Mouse (Mus musculus) stomach, embryonic 14.5 days (tissue): ENCODE results near the gene Aoc1. TPM values are rescaled to one million over a fixed set of nuclear protein-coding genes. Genes with fewer than 3 reads are reported as not detected.

Experiments
- ATAC-seq: fragments of 200-750 bp; cut with Nextera tagmentation; 2 replicates; pipeline ENCODE4 v1.8.0; 2017; ENCODE audit warnings: low read depth, moderate TSS enrichment; ENCODE audit not compliant: insufficient number of reproducible peaks, insufficient read depth, low FRiP score
- H3K27ac ChIP-seq: fragments of 300-500 bp; sonication (generic); 2 replicates; pipeline ENCODE4 v1.5.1; 2014; ENCODE audit warnings: mild to moderate bottlenecking, low read length, moderate library complexity, mixed read lengths
- H3K27me3 ChIP-seq: fragments of 300-500 bp; sonication (generic); 2 replicates; pipeline ENCODE4 v1.6.1; 2014; ENCODE audit warnings: low read length, control low read depth, mixed read lengths; ENCODE audit not compliant: control insufficient read depth, insufficient read depth
- H3K36me3 ChIP-seq: fragments of 300-500 bp; sonication (generic); 2 replicates; pipeline ENCODE4 v1.6.1; 2014; ENCODE audit warnings: mild to moderate bottlenecking, control low read depth, low read length, moderate library complexity, mixed read lengths; ENCODE audit not compliant: control insufficient read depth, insufficient read depth
- H3K4me1 ChIP-seq: fragments of 300-500 bp; sonication (generic); 2 replicates; pipeline ENCODE4 v1.6.1; 2014; ENCODE audit warnings: low read length, control low read depth, mixed read lengths; ENCODE audit not compliant: control insufficient read depth, insufficient read depth
- H3K4me2 ChIP-seq: fragments of 300-500 bp; sonication (generic); replicated peaks from 2 replicates; pipeline ENCODE4 v1.6.1; 2014; ENCODE audit warnings: low read depth, low read length, control low read depth
- H3K4me3 ChIP-seq: fragments of 300-500 bp; sonication (generic); 2 replicates; pipeline ENCODE4 v1.5.1; 2014; ENCODE audit warnings: low read depth, low read length, control low read depth
- H3K9ac ChIP-seq: fragments of 300-500 bp; sonication (generic); replicated peaks from 2 replicates; pipeline ENCODE4 v1.6.1; 2014; ENCODE audit warnings: low read depth, mild to moderate bottlenecking, control low read depth, low read length, moderate library complexity, mixed read lengths
- H3K9me3 ChIP-seq: fragments of 300-500 bp; sonication (generic); 2 replicates; pipeline ENCODE4 v1.6.1; 2016; ENCODE audit warnings: low read depth, low read length, control low read depth; ENCODE audit not compliant: control insufficient read depth
- WGBS: fragments of 180-500 bp; shearing (Covaris S2); extraction: QIAGEN DNeasy Blood & Tissue Kit; methylation state at CpG from one replicate; pipeline ENCODE4 v1.1.7; 2014; 5-methylcytosine and 5-hydroxymethylcytosine counted together
- polyA plus RNA-seq: library from polyadenylated mRNA; unstranded; fragments of >200 nt; fragmentation: Nextera tagmentation; extraction: Ambion mirVana; gene quantifications from 2 replicates; pipeline ENCODE4 v1.2.1, GENCODE M21; 2014

Gene Aoc1
- polyA plus RNA-seq, 1 experiment from 2014 or later = not detected

DNA sequence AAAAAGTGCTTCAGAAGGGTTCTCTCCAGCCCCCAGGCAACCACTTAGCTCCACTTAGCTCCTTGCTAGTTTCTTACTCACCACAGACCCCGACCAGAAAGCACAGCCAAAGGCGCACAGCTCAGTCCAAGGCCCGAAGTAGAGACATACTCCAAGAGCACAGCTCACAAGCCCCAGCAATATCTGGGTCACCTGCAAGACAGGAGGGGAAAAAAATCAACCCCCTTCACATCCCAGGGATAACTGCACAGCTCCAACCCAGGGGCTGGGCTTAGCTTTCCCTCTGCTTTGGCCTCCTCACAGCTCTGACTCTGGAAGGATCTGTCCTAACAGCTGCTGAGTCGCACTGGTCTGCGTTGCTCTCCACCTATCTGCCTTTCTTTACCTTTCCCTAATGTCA, 36.5 kb upstream of the Aoc1 start:
- WGBS = 88% methylated on average over 5 of the region's 5 CpGs
- Histone ChIP-seq H3K9ac (no peak overlapping the region), H3K36me3 (peaks cover 42% of the 10 kb centered on the region)

DNA sequence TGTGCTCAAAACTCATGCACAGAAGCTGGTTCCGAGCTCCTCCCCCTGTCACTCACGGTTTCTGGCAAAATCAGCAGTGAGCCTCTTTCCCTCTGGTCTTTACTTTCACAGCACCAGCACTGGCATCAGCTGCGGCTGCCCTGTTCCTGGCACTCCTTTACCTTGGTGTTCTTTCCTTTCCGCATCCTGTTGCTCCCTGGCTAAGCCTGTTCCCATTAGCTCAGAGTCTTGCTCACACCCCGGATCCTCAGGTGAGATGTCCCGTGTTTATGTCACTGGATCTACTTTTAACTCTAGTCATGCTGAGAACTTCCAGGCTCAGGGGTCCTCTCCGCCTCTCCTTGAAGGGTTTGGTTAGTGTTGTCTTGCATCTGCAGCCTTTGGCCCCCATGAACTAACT, 35.2 kb upstream of the Aoc1 start:
- no peak overlapping the region for H3K4me3 ChIP-seq
- H3K27me3 ChIP-seq = no peaks in the 10 kb centered on the region
- ATAC-seq = no peak
- H3K27ac ChIP-seq = no peak overlapping the region
- WGBS = 82% methylated on average over 7 of the region's 7 CpGs
- no peak overlapping the region for H3K4me2 ChIP-seq
- no peaks in the 10 kb centered on the region for H3K9me3 ChIP-seq
- no peak overlapping the region for H3K9ac ChIP-seq
- H3K4me1 ChIP-seq = peaks cover 25% of the 10 kb centered on the region
- peaks cover 43% of the 10 kb centered on the region for H3K36me3 ChIP-seq

More for the DNA sequence above, 36.5 kb upstream of the Aoc1 start:
- Histone ChIP-seq H3K9me3 (no peaks in the 10 kb centered on the region), H3K4me2 (no peak overlapping the region), H3K4me1 (peaks cover 15% of the 10 kb centered on the region), H3K27me3 (no peaks in the 10 kb centered on the region), H3K27ac (no peak overlapping the region), H3K4me3 (no peak overlapping the region)
- no peak for ATAC-seq

DNA sequence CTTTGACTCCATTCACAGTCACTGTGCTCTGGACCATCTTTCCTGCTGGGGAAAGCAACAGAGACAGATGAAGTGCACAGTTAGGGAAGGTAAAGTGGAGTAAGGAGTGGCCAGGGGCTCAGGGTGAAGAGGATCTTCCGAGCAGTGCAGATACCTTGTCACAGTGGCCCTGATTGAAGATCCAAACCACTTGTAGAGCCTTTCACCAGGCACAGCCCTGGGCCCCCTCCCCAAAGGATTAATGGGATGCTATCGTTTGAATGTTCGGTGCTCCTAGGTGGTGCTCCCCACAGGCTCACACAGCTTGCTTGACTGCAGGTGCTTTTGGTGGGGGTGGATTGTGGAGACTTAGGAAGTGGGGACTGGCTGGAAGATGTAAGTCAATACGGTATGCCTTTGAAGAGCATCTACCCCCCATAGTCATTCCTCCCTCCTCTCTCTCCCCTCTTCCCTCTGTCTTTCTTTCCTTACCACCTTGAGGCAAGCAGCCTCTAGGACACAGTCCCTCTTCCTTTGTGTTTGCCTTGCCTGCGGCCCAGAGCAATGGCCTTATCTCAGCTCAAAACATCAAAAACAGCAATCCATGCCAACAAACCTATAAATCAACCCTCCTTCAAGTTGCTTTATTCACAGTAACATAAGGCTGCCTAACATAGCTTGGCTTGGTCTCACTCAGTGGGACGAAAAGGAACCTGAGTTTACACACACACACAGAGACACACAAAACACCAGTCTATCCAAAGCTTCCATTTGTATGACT, 34.2 kb upstream of the Aoc1 start:
- H3K9ac ChIP-seq = 0 out of 2 replicates have a peak overlapping the region, but pooled peaks have one; percentile 3
- H3K27ac ChIP-seq = no peak overlapping the region
- no peak for ATAC-seq
- no peaks in the 10 kb centered on the region for H3K9me3 ChIP-seq
- H3K4me1 ChIP-seq = peaks cover 27% of the 10 kb centered on the region
- 67% methylated on average over 6 of the region's 6 CpGs for WGBS
- no peaks in the 10 kb centered on the region for H3K27me3 ChIP-seq
- peaks cover 47% of the 10 kb centered on the region for H3K36me3 ChIP-seq
- peak overlapping the region; percentile 91 for H3K4me2 ChIP-seq
- no peak overlapping the region for H3K4me3 ChIP-seq

DNA sequence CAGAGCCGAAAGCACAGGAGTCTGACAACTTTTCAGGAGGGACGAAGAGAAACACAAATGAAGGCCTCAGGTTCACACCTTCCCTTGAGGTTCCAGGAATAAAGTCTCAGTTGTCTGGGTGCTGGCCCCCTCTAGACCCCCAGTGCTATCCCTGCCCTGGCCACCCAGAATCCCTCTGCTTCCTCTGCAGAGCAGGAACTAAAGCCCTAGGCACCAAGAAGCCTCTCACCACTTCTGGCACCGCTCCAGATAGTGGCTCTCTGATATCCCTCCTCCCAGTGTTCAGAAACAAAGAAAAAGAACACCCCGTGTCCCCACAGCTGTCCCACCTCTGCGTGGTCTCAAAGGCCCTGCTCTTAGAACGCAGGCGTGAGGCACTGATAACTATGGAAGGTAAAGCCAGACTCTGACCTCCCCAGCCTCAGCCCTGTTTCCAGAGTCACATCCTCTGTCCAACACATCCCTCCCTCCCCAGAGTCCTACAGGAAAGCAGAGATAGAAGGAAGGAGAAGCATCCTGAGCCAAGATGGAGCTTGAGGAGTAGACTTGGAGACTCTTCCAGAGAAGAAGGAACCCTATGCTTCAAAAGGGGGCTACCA, 32.2 kb upstream of the Aoc1 start, which contains the start of gene Tmem176a:
TSS of gene Tmem176a (plus strand) at position 549 of the 599 bp plus-strand sequence.
- Histone ChIP-seq H3K27ac (peak within 1 kb of the TSS; percentile 93), H3K27me3 (no peaks in the 10 kb centered on the region), H3K4me2 (peak within 1 kb of the TSS; percentile 91), H3K36me3 (peaks cover 39% of the 10 kb centered on the region), H3K4me1 (peaks cover 27% of the 10 kb centered on the region), H3K9me3 (no peaks in the 10 kb centered on the region), H3K9ac (peak within 1 kb of the TSS; percentile 67), H3K4me3 (peak within 1 kb of the TSS; percentile 52)
- peak; percentile 29; the same call in 1 of the 2 replicates for ATAC-seq
- WGBS = 4% methylated on average over 7 of the region's 7 CpGs

- Histone ChIP-seq H3K27ac (peak within 1 kb of the TSS; percentile 93), H3K36me3 (peaks cover 37% of the 10 kb centered on the region), H3K27me3 (no peaks in the 10 kb centered on the region), H3K4me1 (peaks cover 27% of the 10 kb centered on the region), H3K4me3 (peak within 1 kb of the TSS; percentile 52), H3K9me3 (no peaks in the 10 kb centered on the region), H3K9ac (peak within 1 kb of the TSS; percentile 67), H3K4me2 (peak within 1 kb of the TSS; percentile 91)
- peak; percentile 91 for ATAC-seq
- 4% methylated on average over 6 of the region's 6 CpGs for WGBS
These were observed 31.6 kb upstream of the Aoc1 start, which contains the start of gene Tmem176b for GRCm38 (mm10) chr6:48840973-48841625. Gene Tmem176b (minus strand): TSS chr6:48841496.

GRCm38 (mm10) chr6:48842111-48842842, 30.4 kb upstream of the Aoc1 start:
- no peak for ATAC-seq
- no peaks in the 10 kb centered on the region for H3K9me3 ChIP-seq

GRCm38 (mm10) chr6:48845086-48845485, 27.6 kb upstream of the Aoc1 start:
- H3K27me3 ChIP-seq = no peaks in the 10 kb centered on the region
- no peak overlapping the region for H3K4me3 ChIP-seq
- no peak for ATAC-seq
- peaks cover 22% of the 10 kb centered on the region; the same call in 1 of the 2 replicates for H3K36me3 ChIP-seq
- H3K4me1 ChIP-seq = peaks cover 12% of the 10 kb centered on the region
- no peak overlapping the region for H3K4me2 ChIP-seq
- H3K27ac ChIP-seq = no peak overlapping the region
- WGBS = 61% methylated on average over 4 of the region's 4 CpGs
- H3K9ac ChIP-seq = no peak overlapping the region
- H3K9me3 ChIP-seq = no peaks in the 10 kb centered on the region

More at GRCm38 (mm10) chr6:48842111-48842842, 30.4 kb upstream of the Aoc1 start:
- Histone ChIP-seq H3K4me1 (peaks cover 27% of the 10 kb centered on the region), H3K9ac (peak overlapping the region; percentile 67), H3K4me3 (peak overlapping the region; percentile 52), H3K4me2 (peak overlapping the region; percentile 91), H3K27me3 (no peaks in the 10 kb centered on the region), H3K36me3 (peaks cover 32% of the 10 kb centered on the region), H3K27ac (peak overlapping the region; percentile 93)
- 43% methylated on average over 11 of the region's 11 CpGs for WGBS
